Mouse (Mus musculus) midbrain, embryonic 10.5 days (tissue): Measurements from ENCODE around the gene Gtf3c1. TPM values are rescaled to one million over a fixed set of nuclear protein-coding genes. Genes with fewer than 3 reads are reported as not detected.
A peak's percentile ranks its signal among the peaks of the same experiment; 100 is the strongest.
"Not testable (repeated sequence)": the region's sequence is repeated elsewhere in the genome, so short reads cannot be mapped to it uniquely, and the experiment has no call there.

Source experiments
- DNase-seq: peaks from one replicate; pipeline ENCODE4 v3.0.0-alpha.2; 2017; ENCODE audit warnings: low spot score
- H3K27ac ChIP-seq: fragments of 300-500 bp; sonication (generic); replicated peaks from 2 replicates; pipeline ENCODE4 v1.5.1; 2016; ENCODE audit warnings: mild to moderate bottlenecking
- H3K27me3 ChIP-seq: fragments of 300-500 bp; sonication (generic); 2 replicates; pipeline ENCODE4 v1.6.1; 2016; ENCODE audit warnings: low read depth, mild to moderate bottlenecking; ENCODE audit not compliant: poor library complexity, severe bottlenecking
- H3K36me3 ChIP-seq: fragments of 300-500 bp; sonication (generic); 2 replicates; pipeline ENCODE4 v1.6.1; 2016; ENCODE audit warnings: mild to moderate bottlenecking, moderate library complexity
- H3K4me1 ChIP-seq: fragments of 300-500 bp; sonication (generic); 2 replicates; pipeline ENCODE4 v1.6.1; 2016
- H3K4me3 ChIP-seq: fragments of 300-500 bp; sonication (generic); 2 replicates; pipeline ENCODE4 v1.5.1; 2016; ENCODE audit warnings: mild to moderate bottlenecking, moderate library complexity
- H3K9me3 ChIP-seq: fragments of 300-500 bp; sonication (generic); replicated peaks from 2 replicates; pipeline ENCODE4 v1.6.1; 2016; ENCODE audit warnings: mild to moderate bottlenecking
- whole genome bisulfite sequencing: fragments of 180-500 bp; shearing (Covaris S2); methylation state at CpG from one replicate; pipeline ENCODE4 v1.1.7; 2016; 5-methylcytosine and 5-hydroxymethylcytosine counted together
- polyA plus RNA-seq: library from polyadenylated mRNA; unstranded; fragments of >200 nt; fragmentation: Nextera tagmentation; extraction: Ambion mirVana; gene quantifications from 2 replicates; pipeline ENCODE4 v1.2.1, GENCODE M21; 2016

Gtf3c1 gene
- polyA plus RNA-seq, 1 experiment from 2014 or later = 37.5 TPM

DNA sequence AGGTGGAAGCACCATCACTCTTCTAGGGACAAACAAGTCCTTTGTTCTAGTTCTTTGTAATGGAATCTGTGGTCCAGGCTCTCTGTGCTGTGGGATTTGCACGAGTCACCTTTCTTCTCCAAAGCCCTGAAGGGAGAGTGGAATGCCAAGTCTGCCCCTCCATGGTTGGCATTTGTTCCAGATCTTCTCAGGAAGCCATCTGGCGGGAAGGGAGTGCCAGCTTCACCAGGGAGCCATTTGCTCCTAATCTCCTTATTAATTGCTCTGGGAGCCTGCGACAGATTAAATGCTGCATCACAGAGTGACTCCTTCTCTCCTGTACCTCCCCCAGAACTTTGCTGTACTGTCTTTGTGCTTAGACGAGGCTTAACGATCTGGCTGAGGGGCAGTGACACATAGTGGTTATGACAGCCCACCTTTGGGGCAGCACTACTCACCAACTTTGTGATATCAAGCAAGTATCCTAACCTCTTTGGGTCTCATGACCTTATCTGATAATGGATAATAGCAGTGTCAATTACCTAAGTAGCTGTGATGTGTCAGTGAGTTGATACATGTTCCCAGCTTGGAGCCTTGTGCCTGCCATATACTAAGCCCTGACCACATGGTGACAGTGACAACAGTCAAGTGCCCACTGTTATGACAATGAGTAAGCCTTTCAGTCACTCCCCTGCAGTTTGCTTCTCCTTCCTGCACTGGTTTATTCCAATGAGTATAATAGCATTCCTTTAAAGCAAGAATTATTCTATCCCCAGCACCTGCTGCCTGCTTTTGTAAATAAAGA is 15.8 kb upstream of the Gtf3c1 start:
- Histone ChIP-seq H3K9me3 (no peaks in the 10 kb centered on the region), H3K4me3 (no peak overlapping the region), H3K4me1 (no peaks in the 10 kb centered on the region), H3K27me3 (no peaks in the 10 kb centered on the region), H3K27ac (no peak overlapping the region), H3K36me3 (no peaks in the 10 kb centered on the region)
- DNase-seq = no peak
- 64% methylated on average over 5 of the region's 5 CpGs for WGBS

DNA sequence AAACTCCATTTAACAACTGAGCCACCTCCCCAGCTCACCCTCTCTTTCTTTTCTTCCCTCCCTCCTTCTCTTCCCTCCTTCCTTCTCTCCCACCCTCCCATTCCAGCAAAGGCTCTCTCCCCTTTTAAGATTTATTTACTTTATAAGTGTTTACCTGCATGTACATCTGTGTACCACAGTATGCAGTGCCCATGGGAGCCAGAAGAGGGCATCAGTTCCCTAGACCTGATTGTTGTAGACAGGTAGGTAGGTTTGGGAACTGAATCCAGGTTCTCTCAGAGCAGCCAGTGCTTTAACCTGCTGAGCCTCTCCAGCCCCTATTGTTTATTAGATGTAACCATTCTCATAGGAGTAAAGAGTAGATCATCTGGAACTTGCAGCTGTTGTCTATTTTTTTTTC is 14.5 kb upstream of the Gtf3c1 start:
- H3K27me3 ChIP-seq = no peaks in the 10 kb centered on the region
- no peak overlapping the region for H3K4me3 ChIP-seq
- H3K9me3 ChIP-seq = no peaks in the 10 kb centered on the region
- H3K36me3 ChIP-seq = no peaks in the 10 kb centered on the region
- no peaks in the 10 kb centered on the region for H3K4me1 ChIP-seq
- DNase-seq = no peak
- H3K27ac ChIP-seq = no peak overlapping the region

DNA sequence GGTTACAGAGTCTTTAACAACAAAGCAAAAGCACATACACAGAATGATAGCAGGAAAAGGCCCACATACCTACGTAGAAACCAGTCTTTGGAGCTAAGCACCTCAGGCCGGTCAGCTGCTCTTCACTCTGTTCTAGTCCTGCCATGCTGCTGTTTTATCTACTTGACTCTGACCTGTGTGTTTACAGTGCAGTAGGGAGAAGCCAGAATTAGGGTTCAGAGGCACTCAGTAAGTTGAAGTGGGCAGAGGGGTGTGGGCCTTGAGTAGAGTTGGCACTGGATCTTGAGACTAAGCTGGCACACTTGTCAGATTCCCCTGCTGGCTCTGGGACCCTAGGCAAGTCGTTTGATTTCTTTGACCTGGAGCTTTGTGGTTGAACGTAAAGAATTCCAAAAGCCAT is 13.5 kb upstream of the Gtf3c1 start:
- H3K9me3 ChIP-seq = no peaks in the 10 kb centered on the region
- H3K4me1 ChIP-seq = no peaks in the 10 kb centered on the region
- DNase-seq = no peak
- H3K36me3 ChIP-seq = no peaks in the 10 kb centered on the region
- no peak overlapping the region for H3K4me3 ChIP-seq
- 87% methylated on average over 4 of the region's 4 CpGs for WGBS
- H3K27ac ChIP-seq = no peak overlapping the region
- no peaks in the 10 kb centered on the region for H3K27me3 ChIP-seq

DNA sequence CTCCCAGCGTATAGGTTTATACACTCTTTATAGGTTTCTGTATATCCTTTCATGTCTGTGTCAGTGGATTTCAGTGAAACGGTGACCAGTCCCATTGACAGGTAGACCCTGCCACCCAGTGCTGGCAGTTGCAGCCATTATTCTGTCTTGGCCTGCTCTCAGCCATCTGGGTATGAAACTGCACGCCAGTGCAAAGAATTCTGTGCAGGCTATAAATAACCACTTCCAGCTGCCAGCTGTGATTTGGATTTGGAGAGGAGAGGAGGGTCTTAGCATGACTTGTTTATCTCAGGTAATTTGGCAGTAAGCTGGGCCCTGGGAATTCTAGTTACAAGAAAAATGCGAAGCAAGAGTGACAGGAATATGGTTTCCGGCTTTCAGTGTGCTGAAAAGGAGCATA is 12.8 kb upstream of the Gtf3c1 start:
- H3K9me3 ChIP-seq = no peaks in the 10 kb centered on the region
- H3K4me3 ChIP-seq = no peak overlapping the region
- 92% methylated on average over 5 of the region's 5 CpGs for WGBS
- H3K27me3 ChIP-seq = no peaks in the 10 kb centered on the region
- no peak for DNase-seq
- H3K27ac ChIP-seq = no peak overlapping the region
- no peaks in the 10 kb centered on the region for H3K36me3 ChIP-seq
- H3K4me1 ChIP-seq = no peaks in the 10 kb centered on the region

DNA sequence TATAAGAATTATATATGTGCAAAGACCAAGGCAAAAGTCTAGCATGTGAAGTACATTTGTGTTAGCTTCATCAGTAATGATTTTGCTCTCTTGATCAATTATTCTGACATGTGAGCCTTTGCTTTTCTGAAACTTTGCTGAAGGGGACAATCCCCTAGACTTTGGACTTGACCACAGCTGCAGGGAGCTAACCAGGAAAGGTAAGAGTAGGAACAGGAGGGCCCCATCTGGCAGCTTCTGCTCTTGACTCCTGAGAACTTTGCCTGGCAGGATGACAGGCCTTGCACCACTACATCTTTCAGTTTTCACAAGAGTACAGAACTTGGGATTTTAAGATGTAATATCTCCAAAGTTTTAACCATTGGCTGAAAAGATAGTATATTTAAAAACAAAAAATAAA is 10.0 kb upstream of the Gtf3c1 start:
- Histone ChIP-seq H3K27me3 (no peaks in the 10 kb centered on the region), H3K36me3 (0 out of 2 replicates have a peak, but pooled peaks cover 5% of the 10 kb centered on the region), H3K4me3 (no peak overlapping the region), H3K4me1 (no peaks in the 10 kb centered on the region), H3K27ac (no peak overlapping the region), H3K9me3 (no peaks in the 10 kb centered on the region)
- no peak for DNase-seq

DNA sequence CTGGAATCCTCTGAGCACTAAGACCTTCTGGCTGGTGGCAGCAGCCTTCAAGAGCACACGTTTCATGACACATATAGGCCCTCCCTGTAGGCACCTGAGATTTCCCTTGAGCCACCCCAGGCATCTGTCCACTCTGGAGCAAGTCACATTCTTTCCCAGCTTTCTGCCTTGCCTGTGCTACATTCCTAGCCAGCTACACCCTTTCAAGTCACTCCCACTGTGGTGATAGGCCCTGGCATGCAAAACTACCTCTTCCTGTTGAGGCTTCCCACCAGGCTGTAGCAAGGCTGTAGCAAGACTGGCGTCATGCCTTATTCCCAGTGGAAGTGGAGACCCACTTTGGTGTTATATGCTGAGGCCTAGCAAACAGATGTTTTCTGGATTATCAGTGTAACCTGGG is 9.1 kb upstream of the Gtf3c1 start:
- Histone ChIP-seq H3K4me1 (no peaks in the 10 kb centered on the region), H3K27ac (no peak overlapping the region)

DNA sequence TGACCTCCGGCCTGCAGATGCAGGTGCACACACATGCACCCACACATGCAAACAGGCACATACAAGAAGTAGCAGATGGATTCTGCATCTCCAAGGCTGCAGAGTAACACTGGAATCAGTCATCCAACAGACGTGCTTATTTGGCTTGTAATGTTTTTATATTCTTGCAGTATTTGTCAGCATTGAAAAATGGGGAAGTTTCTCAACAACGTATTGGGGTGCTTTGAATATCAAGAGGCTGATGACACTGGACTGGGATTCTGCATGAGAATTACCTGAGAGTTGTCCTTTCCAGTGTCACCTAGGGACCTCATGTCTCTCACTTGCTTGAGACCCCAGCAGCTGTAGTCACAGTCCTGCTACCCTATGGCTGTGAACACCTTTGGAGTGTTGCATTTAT is 7.2 kb upstream of the Gtf3c1 start:
- Histone ChIP-seq H3K4me3 (no peak overlapping the region), H3K27me3 (no peaks in the 10 kb centered on the region), H3K9me3 (no peaks in the 10 kb centered on the region), H3K27ac (no peak overlapping the region), H3K36me3 (peaks cover 5% of the 10 kb centered on the region; the same call in 1 of the 2 replicates), H3K4me1 (no peaks in the 10 kb centered on the region)
- WGBS = 89% methylated on average over 3 of the region's 3 CpGs
- DNase-seq = no peak

More for the DNA sequence above, 9.1 kb upstream of the Gtf3c1 start:
- no peaks in the 10 kb centered on the region for H3K9me3 ChIP-seq
- no peak overlapping the region for H3K4me3 ChIP-seq
- WGBS = 65% methylated on average over 2 of the region's 2 CpGs
- 0 out of 2 replicates have a peak, but pooled peaks cover 5% of the 10 kb centered on the region for H3K36me3 ChIP-seq
- H3K27me3 ChIP-seq = no peaks in the 10 kb centered on the region
- no peak for DNase-seq

DNA sequence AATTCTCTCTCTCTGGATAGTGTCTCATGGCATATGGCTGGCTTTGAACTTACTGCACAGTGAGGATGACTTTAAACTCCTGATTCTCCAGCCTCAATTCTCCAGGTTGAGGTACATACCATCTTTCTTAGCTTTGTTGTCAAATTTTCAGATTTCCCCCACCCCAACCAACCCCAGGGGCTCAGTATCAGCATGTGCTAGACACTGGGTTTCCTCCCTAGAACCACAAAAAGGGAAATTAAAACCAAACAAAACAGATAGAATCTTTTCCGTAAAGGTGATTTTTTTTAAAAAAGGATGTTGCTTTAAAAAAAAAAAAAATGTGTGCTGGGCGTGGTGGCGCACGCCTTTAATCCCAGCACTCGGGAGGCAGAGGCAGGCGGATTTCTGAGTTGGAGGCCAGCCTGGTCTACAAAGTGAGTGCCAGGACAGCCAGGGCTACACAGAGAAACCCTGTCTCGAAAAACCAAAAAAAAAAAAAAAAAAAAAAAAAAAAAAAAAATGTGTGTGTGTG is 6.0 kb upstream of the Gtf3c1 start:
- not testable (repeated sequence) for H3K36me3 ChIP-seq, H3K27ac ChIP-seq, DNase-seq, H3K4me1 ChIP-seq, H3K27me3 ChIP-seq, H3K9me3 ChIP-seq, H3K4me3 ChIP-seq
- 92% methylated on average over 7 of the region's 7 CpGs for WGBS

DNA sequence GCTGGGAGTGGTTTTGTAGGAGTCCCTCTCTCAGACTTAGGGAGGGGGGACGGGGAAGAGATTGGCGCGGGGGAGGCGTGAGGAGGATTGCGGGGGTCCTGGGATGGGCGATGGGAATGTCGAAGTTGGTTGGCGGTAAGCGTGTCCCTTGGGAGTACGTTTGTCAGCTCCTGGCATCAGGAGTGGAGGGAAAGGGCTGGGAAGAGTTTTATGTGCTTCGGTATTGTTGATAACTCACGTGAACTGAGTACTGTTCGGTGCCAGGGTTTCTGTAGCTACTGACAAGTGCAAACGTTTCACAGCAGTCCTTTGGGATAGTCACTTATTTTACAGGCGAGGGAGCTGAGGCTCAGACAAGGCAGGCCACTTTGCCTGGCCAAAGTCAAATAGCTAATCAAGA is 520 bp upstream of the Gtf3c1 start:
- Histone ChIP-seq H3K4me3 (peak overlapping the region; percentile 95), H3K36me3 (peaks cover 29% of the 10 kb centered on the region), H3K27me3 (no peaks in the 10 kb centered on the region), H3K4me1 (peaks cover 40% of the 10 kb centered on the region), H3K27ac (peak overlapping the region; percentile 97), H3K9me3 (no peaks in the 10 kb centered on the region)
- DNase-seq = no peak
- WGBS = under 1% methylated on average over 15 of the region's 15 CpGs

DNA sequence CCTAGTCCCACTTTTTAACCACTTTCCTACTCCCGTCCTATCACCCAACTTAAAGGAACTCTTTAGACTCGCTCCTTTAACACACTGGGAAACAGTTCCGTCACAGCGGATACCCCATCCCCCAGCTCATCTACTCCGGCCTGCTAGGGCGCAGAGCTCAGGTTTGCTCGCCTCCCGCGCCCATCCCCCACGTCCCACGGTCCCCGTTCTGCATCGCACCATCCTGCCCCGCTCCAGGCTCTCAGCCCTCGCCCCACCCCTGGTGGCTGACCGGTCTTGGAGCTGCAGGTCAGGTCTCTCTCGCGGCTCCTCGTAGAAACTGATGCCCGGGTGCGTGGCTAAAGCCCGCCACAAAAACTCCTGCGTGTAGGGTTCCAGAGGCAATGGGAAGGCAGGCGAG is 394 bp downstream of the Gtf3c1 start:
- DNase-seq = no peak
- peaks cover 40% of the 10 kb centered on the region for H3K4me1 ChIP-seq

DNA sequence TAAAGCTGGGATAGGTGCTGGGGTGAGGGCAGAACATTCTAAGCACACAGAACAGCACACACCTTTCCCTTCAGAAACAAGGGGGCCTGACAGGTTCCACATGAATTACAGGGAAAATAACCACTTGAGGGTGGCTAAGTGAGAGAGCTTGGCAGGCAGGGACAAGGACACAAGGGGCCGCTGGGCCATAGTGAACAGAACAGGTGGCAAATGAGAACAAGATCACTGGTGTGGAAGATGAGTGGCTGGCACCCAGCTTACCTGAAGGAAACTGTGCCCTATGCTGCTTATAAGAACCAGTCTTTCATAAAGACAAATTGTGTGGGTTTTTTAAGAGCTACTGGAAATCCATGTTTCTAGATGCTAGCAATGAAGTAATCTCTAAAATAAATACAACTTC is 4.8 kb downstream of the Gtf3c1 start:
- peaks cover 29% of the 10 kb centered on the region for H3K4me1 ChIP-seq
- no peak overlapping the region for H3K4me3 ChIP-seq
- peaks cover 17% of the 10 kb centered on the region for H3K9me3 ChIP-seq
- WGBS = 93% methylated on average over 1 of the region's 1 CpGs
- no peak for DNase-seq
- H3K36me3 ChIP-seq = peaks cover 81% of the 10 kb centered on the region
- no peak overlapping the region for H3K27ac ChIP-seq
- H3K27me3 ChIP-seq = no peaks in the 10 kb centered on the region

More for the DNA sequence above, 394 bp downstream of the Gtf3c1 start:
- Histone ChIP-seq H3K9me3 (no peaks in the 10 kb centered on the region), H3K27ac (peak overlapping the region; percentile 97), H3K36me3 (peaks cover 37% of the 10 kb centered on the region), H3K27me3 (no peaks in the 10 kb centered on the region), H3K4me3 (peak overlapping the region; percentile 95)
- under 1% methylated on average over 24 of the region's 24 CpGs for WGBS

DNA sequence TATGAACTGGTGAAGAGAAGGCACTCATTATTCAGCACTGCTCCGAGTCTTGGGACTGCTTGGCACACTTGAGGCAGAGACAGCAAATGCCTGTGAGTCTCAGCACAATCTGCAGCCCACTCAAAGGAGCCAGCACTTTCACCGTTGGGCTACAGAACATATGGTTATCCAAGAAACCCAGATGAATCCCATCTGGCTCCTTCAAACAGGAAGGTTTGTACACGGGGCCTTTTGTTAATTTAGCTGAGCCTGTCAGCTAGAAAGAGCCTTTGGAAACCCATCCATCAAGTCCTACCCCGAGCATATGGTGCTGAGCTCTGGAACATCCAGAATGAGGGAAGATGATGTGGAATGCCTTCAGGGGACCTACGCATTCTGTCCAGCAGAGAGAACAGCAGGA is 13.5 kb downstream of the Gtf3c1 start:
- no peak overlapping the region for H3K4me3 ChIP-seq
- H3K27me3 ChIP-seq = no peaks in the 10 kb centered on the region
- H3K9me3 ChIP-seq = peaks cover 9% of the 10 kb centered on the region
- H3K27ac ChIP-seq = no peak overlapping the region
- no peak for DNase-seq
- 87% methylated on average over 5 of the region's 5 CpGs for WGBS
- peaks cover 100% of the 10 kb centered on the region for H3K36me3 ChIP-seq
- H3K4me1 ChIP-seq = no peaks in the 10 kb centered on the region

DNA sequence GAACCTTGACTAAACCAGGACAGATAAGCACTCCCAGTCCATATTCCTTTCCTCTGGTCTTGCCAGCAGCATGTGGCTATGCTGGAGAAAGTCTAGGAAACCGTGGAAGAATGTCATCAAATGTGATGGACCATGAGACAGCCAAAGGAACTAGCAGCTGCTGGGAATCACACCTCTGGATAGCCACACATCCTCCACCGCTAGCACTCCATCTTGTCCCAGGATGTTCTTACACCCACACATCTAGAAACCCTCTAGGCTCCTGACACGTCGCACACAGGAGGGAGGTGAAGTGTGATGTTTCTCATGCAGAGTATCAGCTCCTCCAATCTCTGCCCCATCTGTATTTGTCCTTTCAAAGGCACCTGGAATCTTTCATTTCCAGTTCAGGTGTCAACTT is 17.1 kb downstream of the Gtf3c1 start:
- H3K9me3 ChIP-seq = no peaks in the 10 kb centered on the region
- no peak overlapping the region for H3K27ac ChIP-seq
- no peak for DNase-seq
- 89% methylated on average over 4 of the region's 4 CpGs for WGBS
- H3K4me1 ChIP-seq = no peaks in the 10 kb centered on the region
- H3K36me3 ChIP-seq = peaks cover 96% of the 10 kb centered on the region
- no peaks in the 10 kb centered on the region for H3K27me3 ChIP-seq
- H3K4me3 ChIP-seq = no peak overlapping the region
